Mouse (Mus musculus) forebrain, embryonic 14.5 days (tissue): ENCODE data around the gene Dynlt1c. TPM values are rescaled to one million over a fixed set of nuclear protein-coding genes. Genes with fewer than 3 reads are reported as not detected.
"Not testable (repeated sequence)": the region's sequence is repeated elsewhere in the genome, so short reads cannot be mapped to it uniquely, and the experiment has no call there.

Experiments
- ATAC-seq: fragments of 200-750 bp; cut with Nextera tagmentation; 2 replicates; pipeline ENCODE4 v1.8.0; 2017; ENCODE audit warnings: mild to moderate bottlenecking, moderate library complexity
- DNase-seq: peaks from one replicate; pipeline ENCODE4 v3.0.0-alpha.2; 2015; ENCODE audit warnings: low spot score
- H3K27ac ChIP-seq: fragments of 300-500 bp; sonication (generic); 2 replicates; pipeline ENCODE4 v1.5.1; 2014; ENCODE audit warnings: low read depth, mild to moderate bottlenecking, control low read depth, low read length, moderate library complexity
- H3K27me3 ChIP-seq: fragments of 300-500 bp; sonication (generic); replicated peaks from 2 replicates; pipeline ENCODE4 v1.6.1; 2014; ENCODE audit warnings: low read length, control low read depth, mixed read lengths; ENCODE audit not compliant: control insufficient read depth, insufficient read depth
- H3K36me3 ChIP-seq: fragments of 300-500 bp; sonication (generic); 2 replicates; pipeline ENCODE4 v1.6.1; 2014; ENCODE audit warnings: low read length, control low read depth; ENCODE audit not compliant: control insufficient read depth, insufficient read depth
- H3K4me1 ChIP-seq: fragments of 300-500 bp; sonication (generic); 2 replicates; pipeline ENCODE4 v1.6.1; 2014; ENCODE audit warnings: antibody characterized with exemption, low read length, control low read depth; ENCODE audit not compliant: control insufficient read depth, insufficient read depth
- H3K4me2 ChIP-seq: fragments of 300-500 bp; sonication (generic); 2 replicates; pipeline ENCODE4 v1.6.1; 2014; ENCODE audit warnings: mild to moderate bottlenecking, control low read depth, low read length
- H3K4me3 ChIP-seq: fragments of 300-500 bp; sonication (generic); 2 replicates; pipeline ENCODE4 v1.5.1; 2014; ENCODE audit warnings: low read depth, low read length, control low read depth
- H3K9ac ChIP-seq: fragments of 300-500 bp; sonication (generic); 2 replicates; pipeline ENCODE4 v1.6.1; 2014; ENCODE audit warnings: mild to moderate bottlenecking, low read length, control low read depth, moderate library complexity
- H3K9me3 ChIP-seq: fragments of 300-500 bp; sonication (generic); replicated peaks from 2 replicates; pipeline ENCODE4 v1.6.1; 2016; ENCODE audit warnings: low read length, control low read depth, mixed read lengths; ENCODE audit not compliant: control insufficient read depth
- WGBS: fragments of 180-500 bp; shearing (Covaris S2); extraction: QIAGEN DNeasy Blood & Tissue Kit; methylation state at CpG from one replicate; pipeline ENCODE4 v1.1.7; 2014; 5-methylcytosine and 5-hydroxymethylcytosine counted together
- polyA plus RNA-seq: library from polyadenylated mRNA; unstranded; fragments of >200 nt; fragmentation: Nextera tagmentation; extraction: Ambion mirVana; gene quantifications from 2 replicates; pipeline ENCODE4 v1.2.1, GENCODE M21; 2014

Dynlt1c gene
- polyA plus RNA-seq, 1 experiment from 2014 or later: 35.5 TPM

- not testable (repeated sequence) for H3K27me3 ChIP-seq
- WGBS: 80% methylated on average over 3 of the region's 7 CpGs
These were observed 57.3 kb downstream of the Dynlt1c start, which contains the start of gene Sytl3 for GRCm38 (mm10) chr17:6658801-6659200. Gene Sytl3, plus strand, starts transcription at chr17:6659093.

More at GRCm38 (mm10) chr17:6658801-6659200, 57.3 kb downstream of the Dynlt1c start, which contains the start of gene Sytl3:
- H3K4me2 ChIP-seq, H3K9me3 ChIP-seq, H3K4me1 ChIP-seq, ATAC-seq, H3K27ac ChIP-seq, H3K4me3 ChIP-seq, H3K9ac ChIP-seq, DNase-seq, H3K36me3 ChIP-seq: not testable (repeated sequence)

Other genes starting within 250 kb of the Dynlt1c start
- 1,124 and 1,383 TPM in 2 replicates for gene Dynlt1b, start 171.6 kb upstream of the Dynlt1c start, polyA plus RNA-seq
- gene Dynlt1f, start 54.2 kb downstream of the Dynlt1c start, polyA plus RNA-seq: 281 and 376 TPM in 2 replicates
- 0.38 and 0.51 TPM in 2 replicates for gene Sytl3, start 57.4 kb downstream of the Dynlt1c start, polyA plus RNA-seq
- 94.0 and 101 TPM in 2 replicates for gene Ezr, start 181.1 kb downstream of the Dynlt1c start, polyA plus RNA-seq